Mouse (Mus musculus): Measurements from ENCODE around the gene Gtf2a2. TPM values are rescaled to one million over a fixed set of nuclear protein-coding genes. Genes with fewer than 3 reads are reported as not detected.

Gene Gtf2a2
- polyA plus RNA-seq, 1 experiment from 2014 or later: 148 TPM

DNA sequence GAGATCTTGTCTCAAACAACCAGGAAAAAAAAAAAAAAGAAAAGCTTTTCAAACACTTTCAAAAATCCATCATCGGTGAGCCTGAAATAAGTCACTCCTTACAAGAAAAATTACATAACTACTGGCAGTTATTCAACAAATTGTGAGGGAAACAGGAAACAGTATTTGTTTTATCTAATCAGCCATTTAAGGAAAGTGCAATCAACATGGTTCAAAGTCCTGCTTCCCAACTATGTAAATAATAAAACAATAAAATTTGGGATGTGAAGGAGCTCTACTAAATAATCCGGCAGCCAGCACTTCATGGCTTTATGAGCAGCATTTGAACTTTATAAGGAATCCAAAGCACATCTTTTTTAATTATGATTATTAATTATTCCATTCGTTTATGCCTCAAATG is 49.7 kb downstream of the Gtf2a2 start:
- H3K9ac ChIP-seq: no peak overlapping the region
- H3K36me3 ChIP-seq: no peaks in the 10 kb centered on the region
- no peaks in the 10 kb centered on the region for H3K4me1 ChIP-seq (replicated peaks)
- no peak overlapping the region for H3K4me3 ChIP-seq
- no peak for ATAC-seq (ENCODE audit: insufficient number of reproducible peaks, low FRiP score)
- H3K27ac ChIP-seq (ENCODE audit: poor library complexity, severe bottlenecking): no peak overlapping the region
- WGBS: 76% methylated on average over 3 of the region's 3 CpGs
- no peaks in the 10 kb centered on the region for H3K9me3 ChIP-seq (replicated peaks)
- no peak overlapping the region for H3K4me2 ChIP-seq
- H3K27me3 ChIP-seq (replicated peaks): no peaks in the 10 kb centered on the region

GRCm38 (mm10) chr9:70067497-70067896 is 55.1 kb downstream of the Gtf2a2 start:
- Histone ChIP-seq H3K9ac (no peak overlapping the region), H3K27me3 (replicated peaks) (no peaks in the 10 kb centered on the region), H3K4me2 (no peak overlapping the region), H3K27ac (ENCODE audit: poor library complexity, severe bottlenecking) (no peak overlapping the region), H3K9me3 (replicated peaks) (no peaks in the 10 kb centered on the region), H3K36me3 (no peaks in the 10 kb centered on the region), H3K4me3 (no peak overlapping the region), H3K4me1 (replicated peaks) (peaks cover 8% of the 10 kb centered on the region; the same call in 1 of the 2 replicates)
- ATAC-seq (ENCODE audit: insufficient number of reproducible peaks, low FRiP score): no peak
- WGBS: 85% methylated on average over 3 of the region's 3 CpGs

DNA sequence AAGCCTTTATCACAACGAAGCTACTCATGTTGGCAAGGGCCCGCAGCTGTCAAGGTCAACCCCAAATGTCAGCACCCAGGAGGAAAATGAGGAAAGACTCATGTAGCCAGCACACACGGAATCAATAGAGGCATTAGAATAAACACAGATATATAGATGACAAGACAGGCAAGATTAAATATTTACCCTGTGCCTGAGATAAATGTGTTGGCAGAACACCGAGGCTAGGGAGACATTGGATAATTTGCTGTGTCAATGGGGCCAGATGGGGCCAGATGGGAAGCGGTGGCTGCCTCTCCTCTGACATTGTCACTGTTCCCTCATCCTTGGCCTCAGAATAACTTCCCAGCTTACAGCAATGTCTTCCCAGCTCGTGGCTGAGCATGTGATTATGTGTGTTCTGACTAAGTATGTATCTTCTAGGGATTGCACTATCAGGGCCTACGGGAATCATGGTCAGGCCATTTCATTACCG is 57.6 kb downstream of the Gtf2a2 start:
- ATAC-seq (ENCODE audit: insufficient number of reproducible peaks, low FRiP score): no peak
- WGBS: 61% methylated on average over 8 of the region's 8 CpGs
- H3K9ac ChIP-seq: no peak overlapping the region
- no peak overlapping the region for H3K4me3 ChIP-seq
- H3K27ac ChIP-seq (ENCODE audit: poor library complexity, severe bottlenecking): no peak overlapping the region
- no peaks in the 10 kb centered on the region for H3K27me3 ChIP-seq (replicated peaks)
- H3K9me3 ChIP-seq (replicated peaks): no peaks in the 10 kb centered on the region
- no peaks in the 10 kb centered on the region for H3K36me3 ChIP-seq
- peaks cover 8% of the 10 kb centered on the region; the same call in 1 of the 2 replicates for H3K4me1 ChIP-seq (replicated peaks)
- no peak overlapping the region for H3K4me2 ChIP-seq

- peaks cover 8% of the 10 kb centered on the region; the same call in 1 of the 2 replicates for H3K4me1 ChIP-seq (replicated peaks)
- ATAC-seq (ENCODE audit: insufficient number of reproducible peaks, low FRiP score): no peak
Observed at GRCm38 (mm10) chr9:70072387-70072786, 60.0 kb downstream of the Gtf2a2 start.

More at GRCm38 (mm10) chr9:70072387-70072786, 60.0 kb downstream of the Gtf2a2 start:
- H3K4me2 ChIP-seq: no peak overlapping the region
- no peaks in the 10 kb centered on the region for H3K9me3 ChIP-seq (replicated peaks)
- no peak overlapping the region for H3K4me3 ChIP-seq
- no peak overlapping the region for H3K9ac ChIP-seq
- peaks cover 6% of the 10 kb centered on the region; the same call in 1 of the 2 replicates for H3K27me3 ChIP-seq (replicated peaks)
- no peaks in the 10 kb centered on the region for H3K36me3 ChIP-seq
- 69% methylated on average over 8 of the region's 8 CpGs for WGBS
- H3K27ac ChIP-seq (ENCODE audit: poor library complexity, severe bottlenecking): no peak overlapping the region

Other genes starting within 250 kb of the Gtf2a2 start
- gene Bnip2, start 23.1 kb upstream of the Gtf2a2 start, polyA plus RNA-seq (2016; fragmentation: Nextera tagmentation; extraction: Ambion mirVana): 119 and 127 TPM in 2 replicates
- gene Gcnt3, start 25.5 kb downstream of the Gtf2a2 start, polyA plus RNA-seq (2016; fragmentation: Nextera tagmentation; extraction: Ambion mirVana): not detected in 2 replicates
- gene Fam81a, start 130.0 kb downstream of the Gtf2a2 start, polyA plus RNA-seq (2016; fragmentation: Nextera tagmentation; extraction: Ambion mirVana): 31.5 and 35.0 TPM in 2 replicates
- gene Myo1e, start 194.8 kb downstream of the Gtf2a2 start, polyA plus RNA-seq (2016; fragmentation: Nextera tagmentation; extraction: Ambion mirVana): 15.2 and 16.2 TPM in 2 replicates